Mouse (Mus musculus) G1E (cell line): ENCODE data around the gene Dip2b. TPM values are rescaled to one million over a fixed set of nuclear protein-coding genes. Genes with fewer than 3 reads are reported as not detected.

Experiments
- ATAC-seq: 2 replicates; pipeline ENCODE4 v1.8.0; 2016; ENCODE audit warnings: mild to moderate bottlenecking; ENCODE audit not compliant: insufficient number of reproducible peaks, poor library complexity, low FRiP score, severe bottlenecking; ENCODE audit errors: extremely low read depth
- DNase-seq: peaks from one replicate; pipeline ENCODE4 v3.0.0; 2012; ENCODE audit warnings: low spot score
- H3K27me3 ChIP-seq: 2 replicates; pipeline ENCODE4 v1.6.1; 2012; ENCODE audit warnings: mild to moderate bottlenecking, low read length, inconsistent platforms; ENCODE audit not compliant: insufficient read depth
- H3K36me3 ChIP-seq: replicated peaks from 2 replicates; pipeline ENCODE3; 2012; ENCODE audit warnings: mild to moderate bottlenecking, inconsistent platforms
- H3K4me1 ChIP-seq: 2 replicates; pipeline ENCODE4 v1.6.1; 2012; ENCODE audit warnings: low read depth, low read length, inconsistent platforms, mixed read lengths; ENCODE audit not compliant: insufficient read depth
- H3K4me3 ChIP-seq: 2 replicates; pipeline ENCODE4 v1.5.1; 2012; ENCODE audit warnings: low read depth, mild to moderate bottlenecking, inconsistent platforms, low read length, moderate library complexity, mixed read lengths
- H3K9me3 ChIP-seq: replicated peaks from 2 replicates; pipeline ENCODE4 v1.6.1; 2012; ENCODE audit warnings: inconsistent platforms
- CTCF ChIP-seq: IDR thresholded peaks from 2 replicates; pipeline ENCODE4 v1.5.1; 2012; ENCODE audit warnings: low read depth, low read length, inconsistent platforms, mixed read lengths
- GATA1 ChIP-seq: IDR thresholded peaks from 2 replicates; pipeline ENCODE4 v1.6.1; 2012; ENCODE audit warnings: borderline replicate concordance, low read length, inconsistent platforms, mixed read lengths
- GATA2 ChIP-seq: IDR thresholded peaks from 2 replicates; pipeline ENCODE4 v1.6.1; 2012; ENCODE audit warnings: low read depth, low read length, inconsistent platforms, borderline replicate concordance
- POLR2AphosphoS5 ChIP-seq: IDR thresholded peaks from 2 replicates; pipeline ENCODE4 v1.6.1; 2012; ENCODE audit warnings: low read depth, low read length, inconsistent platforms; ENCODE audit not compliant: insufficient replicate concordance
- TAL1 ChIP-seq: conservative IDR thresholded peaks from 2 replicates; pipeline ENCODE4 v1.6.1; 2012; ENCODE audit warnings: low read depth, low read length, inconsistent platforms, mixed read lengths
- polyA plus RNA-seq: library from polyadenylated mRNA; stranded (reverse); fragments of >175 nt; gene quantifications from 2 replicates; pipeline ENCODE4 v1.2.3, GENCODE M21; 2012
- total RNA-seq, 2 experiments: library from RNA; stranded (forward) in 1 of 2; stranded (reverse) in 1 of 2; fragments of 200-1000 nt in 1 of 2; fragments of >200 nt in 1 of 2; fragmentation: Nextera tagmentation in 1 of 2; gene quantifications; 2 replicates each; pipeline ENCODE4 v1.2.3; 2014 to 2017

Gene Dip2b
- total and polyA plus RNA-seq, 3 experiments = 4.4 to 36.8 (median 21.8) TPM

GRCm38 (mm10) chr15:100156781-100157470, 118.5 kb downstream of the Dip2b start:
- H3K9me3 ChIP-seq = no peaks in the 10 kb centered on the region
- H3K27me3 ChIP-seq = no peaks in the 10 kb centered on the region
- ATAC-seq = no peak
- no peak overlapping the region for H3K4me3 ChIP-seq
- peaks cover 80% of the 10 kb centered on the region for H3K36me3 ChIP-seq
- no peak for TF ChIP-seq GATA1
- no peak for TF ChIP-seq CTCF
- TF ChIP-seq GATA2 = no peak
- TF ChIP-seq POLR2AphosphoS5 = no peak
- TF ChIP-seq TAL1 = no peak
- no peak for DNase-seq
- H3K4me1 ChIP-seq = no peaks in the 10 kb centered on the region

- Histone ChIP-seq H3K4me1 (no peaks in the 10 kb centered on the region), H3K9me3 (no peaks in the 10 kb centered on the region), H3K4me3 (no peak overlapping the region), H3K27me3 (no peaks in the 10 kb centered on the region), H3K36me3 (peaks cover 86% of the 10 kb centered on the region)
- ATAC-seq (no peak), DNase-seq (no peak)
- TF ChIP-seq GATA2 = no peak
- no peak for TF ChIP-seq POLR2AphosphoS5
- TF ChIP-seq CTCF = no peak
- TF ChIP-seq GATA1 = no peak
- no peak for TF ChIP-seq TAL1
These were observed 120.5 kb downstream of the Dip2b start for GRCm38 (mm10) chr15:100158985-100159384.

- no peak for TF ChIP-seq CTCF
- TF ChIP-seq GATA1 = no peak
- TF ChIP-seq GATA2 = no peak
- no peak for TF ChIP-seq POLR2AphosphoS5
- TF ChIP-seq TAL1 = no peak
- H3K4me1 ChIP-seq = no peaks in the 10 kb centered on the region
- H3K9me3 ChIP-seq = no peaks in the 10 kb centered on the region
- ATAC-seq (no peak), DNase-seq (no peak)
- H3K4me3 ChIP-seq = no peak overlapping the region
- no peaks in the 10 kb centered on the region for H3K27me3 ChIP-seq
- peaks cover 79% of the 10 kb centered on the region for H3K36me3 ChIP-seq
These were observed 123.3 kb downstream of the Dip2b start for GRCm38 (mm10) chr15:100161747-100162280.

GRCm38 (mm10) chr15:100163381-100164051, 125.1 kb downstream of the Dip2b start:
- Histone ChIP-seq H3K27me3 (no peaks in the 10 kb centered on the region), H3K4me3 (no peak overlapping the region), H3K4me1 (no peaks in the 10 kb centered on the region), H3K36me3 (peaks cover 82% of the 10 kb centered on the region), H3K9me3 (no peaks in the 10 kb centered on the region)
- ATAC-seq (no peak), DNase-seq (no peak)
- no peak for TF ChIP-seq GATA2
- no peak for TF ChIP-seq POLR2AphosphoS5
- no peak for TF ChIP-seq TAL1
- TF ChIP-seq GATA1 = no peak
- no peak for TF ChIP-seq CTCF

- no peak for DNase-seq
- Histone ChIP-seq H3K36me3 (peaks cover 85% of the 10 kb centered on the region), H3K9me3 (no peaks in the 10 kb centered on the region), H3K4me3 (no peak overlapping the region), H3K4me1 (no peaks in the 10 kb centered on the region), H3K27me3 (no peaks in the 10 kb centered on the region)
- ATAC-seq = no peak
- no peak for TF ChIP-seq GATA2
- no peak for TF ChIP-seq CTCF
- no peak for TF ChIP-seq POLR2AphosphoS5
- TF ChIP-seq TAL1 = no peak
- no peak for TF ChIP-seq GATA1
These were observed 128.0 kb downstream of the Dip2b start for GRCm38 (mm10) chr15:100166464-100166863.

GRCm38 (mm10) chr15:100167791-100168190, 129.3 kb downstream of the Dip2b start:
- TF ChIP-seq CTCF (no peak), GATA2 (no peak), GATA1 (no peak), TAL1 (no peak), POLR2AphosphoS5 (no peak)
- H3K27me3 ChIP-seq = no peaks in the 10 kb centered on the region
- H3K36me3 ChIP-seq = peaks cover 84% of the 10 kb centered on the region

More at GRCm38 (mm10) chr15:100167791-100168190, 129.3 kb downstream of the Dip2b start:
- H3K9me3 ChIP-seq = no peaks in the 10 kb centered on the region
- H3K4me1 ChIP-seq = no peaks in the 10 kb centered on the region
- DNase-seq = no peak
- no peak for ATAC-seq
- no peak overlapping the region for H3K4me3 ChIP-seq
